In the genomic region with DNA sequence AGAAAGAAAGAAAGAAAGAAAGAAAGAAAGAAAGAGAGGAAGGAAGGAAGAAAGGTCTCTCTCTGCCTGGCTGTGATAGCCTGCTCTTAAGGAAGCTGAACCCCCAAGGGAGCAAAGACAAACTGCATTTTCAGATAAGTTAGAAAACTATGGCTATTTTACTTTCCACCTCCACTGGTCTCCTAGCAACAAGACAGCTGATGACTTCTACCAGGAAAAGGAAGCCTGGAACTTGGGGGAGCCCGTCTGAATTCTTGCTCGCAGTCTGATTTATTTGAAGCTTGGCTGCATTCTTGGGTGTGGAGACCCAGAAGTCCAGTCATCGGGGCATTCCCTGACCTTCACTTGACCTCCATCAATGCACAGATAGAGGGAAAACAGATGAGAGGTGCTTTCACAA, we compare ENCODE assay signal across 10 mouse cellular contexts.
DNase-seq lines count a peak whose midpoint lies in the region.
"Had no signal": no experiment of that assay in that cellular context is flagged by ENCODE, and none has a peak within 500 bp of the region (broad histone marks: within the 10 kb centered on the region; RNA-seq: fewer than 3 reads in every experiment).

No protein-coding gene starts in this region.

- WGBS in embryonic facial prominence, embryonic 10.5 days = 15% methylated on average over 3 of the region's 3 CpGs
- WGBS in limb, embryonic 10.5 days = 6% methylated on average over 3 of the region's 3 CpGs

- no peaks in the 10 kb centered on the region for H3K27me3 ChIP-seq in embryonic facial prominence, embryonic 10.5 days (replicated peaks; ENCODE audit: low read depth, poor library complexity, severe bottlenecking)
- H3K27me3 ChIP-seq in limb, embryonic 10.5 days (ENCODE audit: low read depth, poor library complexity, severe bottlenecking) = no peaks in the 10 kb centered on the region
- H3K27me3 ChIP-seq: embryonic facial prominence, embryonic 12.5 days; midbrain, embryonic 12.5 days had no signal

- H3K9me3 ChIP-seq in embryonic facial prominence, embryonic 10.5 days = no peaks in the 10 kb centered on the region
- H3K9me3 ChIP-seq in limb, embryonic 10.5 days (replicated peaks) = no peaks in the 10 kb centered on the region
- H3K9me3 ChIP-seq: embryonic facial prominence, embryonic 12.5 days; midbrain, embryonic 12.5 days had no signal

- H3K4me1 ChIP-seq in embryonic facial prominence, embryonic 10.5 days = peaks cover 22% of the 10 kb centered on the region
- peaks cover 18% of the 10 kb centered on the region for H3K4me1 ChIP-seq in limb, embryonic 10.5 days
- H3K4me1 ChIP-seq: midbrain, embryonic 12.5 days had no signal

- peak; percentile 18 to 66 for DNase-seq in left cerebral cortex, postnatal 25 days (ENCODE audit: low spot score in 2 of 2)
- no peak for DNase-seq in left cerebral cortex, adult 8-10 months (ENCODE audit: low spot score in 2 of 2)
- DNase-seq in Muller cell, postnatal 12 days (ENCODE audit: inconsistent ontology term) = peak; percentile 68
- peak; percentile 24 for DNase-seq in embryonic facial prominence, embryonic 10.5 days (ENCODE audit: low spot score)
- DNase-seq in limb, embryonic 10.5 days (ENCODE audit: low spot score) = peak; percentile 31
- DNase-seq in testis, postnatal 14 days (ENCODE audit: low spot score) = no peak
- DNase-seq in layer of hippocampus, adult 11-12 months (ENCODE audit: low spot score) = no peak
- no peak for DNase-seq in layer of hippocampus, adult 9-10 months (ENCODE audit: low spot score)

- no peak overlapping the region for H3K4me3 ChIP-seq in embryonic facial prominence, embryonic 10.5 days
- no peak overlapping the region for H3K4me3 ChIP-seq in limb, embryonic 10.5 days
- H3K4me3 ChIP-seq: embryonic facial prominence, embryonic 12.5 days; midbrain, embryonic 12.5 days had no signal

- H3K36me3 ChIP-seq in embryonic facial prominence, embryonic 10.5 days (replicated peaks) = no peaks in the 10 kb centered on the region
- H3K36me3 ChIP-seq in limb, embryonic 10.5 days = no peaks in the 10 kb centered on the region
- H3K36me3 ChIP-seq: embryonic facial prominence, embryonic 12.5 days; midbrain, embryonic 12.5 days had no signal

- H3K27ac ChIP-seq in embryonic facial prominence, embryonic 10.5 days (replicated peaks) = no peak overlapping the region
- H3K27ac ChIP-seq in limb, embryonic 10.5 days = no peak overlapping the region
- H3K27ac ChIP-seq: embryonic facial prominence, embryonic 12.5 days; midbrain, embryonic 12.5 days had no signal

- intact Hi-C loops in left cerebral cortex, postnatal 25 days (cut with DNase I) = no loop called here

Comparison
In these comparisons a context has a peak if more than half of its experiments do, and no peak if none do; other contexts are left out.
1. DNase-seq: peak in left cerebral cortex, postnatal 25 days (2 of 2), Muller cell, postnatal 12 days (single experiment), embryonic facial prominence, embryonic 10.5 days (single experiment) and limb, embryonic 10.5 days (single experiment); none in left cerebral cortex, adult 8-10 months (0 of 2), testis, postnatal 14 days (single experiment), layer of hippocampus, adult 11-12 months (single experiment) and layer of hippocampus, adult 9-10 months (single experiment).